Mouse (Mus musculus) CH12.LX (cell line): ENCODE results near the gene Lrrc73. TPM values are rescaled to one million over a fixed set of nuclear protein-coding genes. Genes with fewer than 3 reads are reported as not detected.
A peak's percentile ranks its signal among the peaks of the same experiment; 100 is the strongest.

Experiments
- DNase-seq: peaks from one replicate; pipeline ENCODE4 v3.0.0-alpha.2; 2013; ENCODE audit errors: extremely low read depth
- H3K27ac ChIP-seq: 2 replicates; pipeline ENCODE4 v1.5.1; 2012; ENCODE audit warnings: low read depth, mild to moderate bottlenecking, control low read depth, moderate library complexity; ENCODE audit not compliant: insufficient read depth
- H3K27me3 ChIP-seq: replicated peaks from 2 replicates; pipeline ENCODE3; 2012; ENCODE audit warnings: inconsistent platforms
- H3K36me3 ChIP-seq, 2 experiments: replicated peaks in 1 of 2; 2 replicates each; pipeline versions ENCODE3 to v1.6.1; 2012; ENCODE audit warnings: inconsistent platforms in 1 of 2, low read length in 1 of 2, mild to moderate bottlenecking in 1 of 2, mixed read lengths in 1 of 2, moderate library complexity in 1 of 2; ENCODE audit not compliant: control insufficient read depth in 1 of 2, insufficient read depth in 1 of 2
- H3K4me1 ChIP-seq, 2 experiments: 2 replicates each; pipeline ENCODE4 v1.6.1; 2012; ENCODE audit warnings: inconsistent platforms in 1 of 2, moderate library complexity in 1 of 2; ENCODE audit not compliant: insufficient read depth in 2 of 2, control insufficient read depth in 1 of 2
- H3K4me2 ChIP-seq: 2 replicates; pipeline ENCODE4 v1.6.1; 2012; ENCODE audit warnings: low read depth, mild to moderate bottlenecking, control low read depth; ENCODE audit not compliant: poor library complexity, insufficient read depth, severe bottlenecking
- H3K4me3 ChIP-seq, 3 experiments: fragments of 150-350 bp in 1 of 3; sonication (generic) in 1 of 3; replicated peaks in 1 of 3; 2 replicates each; pipeline versions ENCODE3 to v1.5.1; 2011 to 2012; ENCODE audit warnings: low read depth in 2 of 3, low read length in 2 of 3, mild to moderate bottlenecking in 2 of 3, moderate library complexity in 2 of 3, control low read depth in 1 of 3, improper control_type of control experiment in 1 of 3, inconsistent platforms in 1 of 3, mixed read lengths in 1 of 3; ENCODE audit not compliant: poor library complexity in 1 of 3
- H3K79me2 ChIP-seq: replicated peaks from 2 replicates; pipeline ENCODE4 v1.6.1; 2012; ENCODE audit warnings: mild to moderate bottlenecking, moderate library complexity; ENCODE audit not compliant: control insufficient read depth, poor library complexity, insufficient read depth, severe bottlenecking; ENCODE audit errors: extremely low read depth
- H3K9ac ChIP-seq: 2 replicates; pipeline ENCODE4 v1.6.1; 2012; ENCODE audit warnings: low read depth, mild to moderate bottlenecking, control low read depth, moderate library complexity; ENCODE audit not compliant: insufficient read depth
- H3K9me3 ChIP-seq: replicated peaks from 2 replicates; pipeline ENCODE3; 2012; ENCODE audit warnings: low read length, inconsistent platforms, mixed read lengths
- BHLHE40 ChIP-seq: IDR thresholded peaks from 2 replicates; pipeline ENCODE4 v1.6.1; 2011; ENCODE audit warnings: mild to moderate bottlenecking, low read depth, low read length, improper control_type of control experiment
- CHD1 ChIP-seq: IDR thresholded peaks from 2 replicates; pipeline ENCODE4 v1.6.1; 2012; ENCODE audit warnings: low read depth, low read length, improper control_type of control experiment, inconsistent platforms
- CTCF ChIP-seq, 2 experiments: IDR thresholded peaks in 1 of 2; conservative IDR thresholded peaks in 1 of 2; 2 replicates each; pipeline ENCODE4 v1.5.1; 2011 to 2012; ENCODE audit warnings: low read depth in 2 of 2, low read length in 2 of 2, improper control_type of control experiment in 1 of 2, inconsistent platforms in 1 of 2, mild to moderate bottlenecking in 1 of 2, moderate library complexity in 1 of 2
- GABPA ChIP-seq: IDR thresholded peaks from 2 replicates; pipeline ENCODE4 v1.6.1; 2012; ENCODE audit warnings: low read depth, low read length, improper control_type of control experiment, inconsistent platforms; ENCODE audit not compliant: insufficient replicate concordance
- KAT2A ChIP-seq: IDR thresholded peaks from 2 replicates; pipeline ENCODE4 v1.6.1; 2012; ENCODE audit warnings: low read length, improper control_type of control experiment, inconsistent platforms; ENCODE audit not compliant: insufficient replicate concordance
- MAX ChIP-seq: IDR thresholded peaks from 2 replicates; pipeline ENCODE4 v1.6.1; 2011; ENCODE audit warnings: low read length, improper control_type of control experiment
- MYC ChIP-seq: IDR thresholded peaks from 2 replicates; pipeline ENCODE4 v1.6.1; 2011; ENCODE audit warnings: low read depth, mild to moderate bottlenecking, improper control_type of control experiment, low read length
- NELFE ChIP-seq: IDR thresholded peaks from 2 replicates; pipeline ENCODE4 v1.6.1; 2011; ENCODE audit warnings: low read depth, low read length, improper control_type of control experiment
- NRF1 ChIP-seq: IDR thresholded peaks from 2 replicates; pipeline ENCODE4 v1.6.1; 2014; ENCODE audit warnings: low read depth, mild to moderate bottlenecking, inconsistent platforms, low read length, improper control_type of control experiment, moderate library complexity
- PAX5 ChIP-seq: IDR thresholded peaks from 2 replicates; pipeline ENCODE4 v1.6.1; 2012; ENCODE audit warnings: low read length, inconsistent platforms, mixed read lengths
- POLR2AphosphoS2 ChIP-seq: IDR thresholded peaks from 2 replicates; pipeline ENCODE4 v1.6.1; 2011; ENCODE audit warnings: low read depth, low read length, improper control_type of control experiment
- RAD21 ChIP-seq: IDR thresholded peaks from 2 replicates; pipeline ENCODE4 v1.6.1; 2011; ENCODE audit warnings: low read depth, mild to moderate bottlenecking, low read length, improper control_type of control experiment, moderate library complexity
- SMC3 ChIP-seq: IDR thresholded peaks from 2 replicates; pipeline ENCODE4 v1.6.1; 2011; ENCODE audit warnings: low read depth, low read length, improper control_type of control experiment
- TBP ChIP-seq: conservative IDR thresholded peaks from 2 replicates; pipeline ENCODE4 v1.6.1; 2011; ENCODE audit warnings: low read depth, low read length, improper control_type of control experiment
- TCF12 ChIP-seq: IDR thresholded peaks from 2 replicates; pipeline ENCODE4 v1.6.1; 2014; ENCODE audit warnings: low read depth, mild to moderate bottlenecking, inconsistent platforms, low read length, improper control_type of control experiment
- USF1 ChIP-seq: IDR thresholded peaks from 2 replicates; pipeline ENCODE4 v1.6.1; 2014; ENCODE audit warnings: low read depth, mild to moderate bottlenecking, inconsistent platforms, low read length, improper control_type of control experiment
- USF2 ChIP-seq: conservative IDR thresholded peaks from 2 replicates; pipeline ENCODE4 v1.6.1; 2011; ENCODE audit warnings: low read depth, low read length, improper control_type of control experiment
- dilution Hi-C: fragments of 300-500 bp; cut with MboI; formaldehyde crosslinking; loops from 2 replicates; pipeline ENCODE4 v1.14.3; 2020; ENCODE audit warnings: low sequenced_read_pairs; ENCODE audit not compliant: extremely low pct_unique_long_range_greater_than_20kb, extremely low pct_ligation_motif_present
- in situ Hi-C: fragments of 300-500 bp; cut with MboI; formaldehyde crosslinking; loops from 3 replicates; pipeline ENCODE4 v1.14.3; 2019; ENCODE audit warnings: low sequenced_read_pairs, low pct_ligation_motif_present, low pct_unique_long_range_greater_than_20kb, mixed read lengths
- polyA plus RNA-seq: library from polyadenylated mRNA; unstranded; fragments of >175 nt; gene quantifications from 2 replicates; pipeline ENCODE4 v1.2.1, GENCODE M21; 2012; ENCODE audit warnings: low read depth; ENCODE audit not compliant: insufficient read length
- total RNA-seq, 2 experiments: library from RNA; depleted of rRNA; stranded (reverse); fragments of 300-350 nt in 1 of 2; fragments of >200 nt in 1 of 2; gene quantifications; 2 replicates each; pipeline ENCODE4 v1.2.3; 2012 to 2014

The Lrrc73 gene
- total and polyA plus RNA-seq, 3 experiments: 1.8 to 4.0 (median 3.6) TPM

- peak overlapping the region in 1 of 3 experiments; percentile 47 for H3K4me3 ChIP-seq
- no peak overlapping the region for H3K9ac ChIP-seq
- H3K27me3 ChIP-seq: peaks cover 47% of the 10 kb centered on the region
- peaks cover 1% of the 10 kb centered on the region for H3K9me3 ChIP-seq
- no peak for TF ChIP-seq MAX
- TF ChIP-seq NELFE: 0 out of 2 replicates have a peak, but pooled peaks have one; percentile 13
- no peak for TF ChIP-seq CHD1
- TF ChIP-seq CTCF (conservative IDR thresholded peaks at IDR 0.05 in 1 of 2, IDR thresholded peaks at IDR 0.05 in 1 of 2; ENCODE audit: low read depth in 2 of 2, low read length in 2 of 2): peak; percentile 49 to 76; a peak in 3 of 4 replicates
- TF ChIP-seq RAD21: peak; percentile 53
- TF ChIP-seq SMC3: peak; percentile 81
- TF ChIP-seq, all 38 proteins: peak for 4
- H3K4me2 ChIP-seq: peak overlapping the region; percentile 86
- no peak overlapping the region for H3K27ac ChIP-seq
- peaks cover 10 to 16% of the 10 kb centered on the region in 2 experiments for H3K4me1 ChIP-seq
- H3K79me2 ChIP-seq: no peaks in the 10 kb centered on the region
- dilution Hi-C loops (no loop called here), in situ Hi-C loops (no loop called here)
- peaks cover 0 to 9% of the 10 kb centered on the region in 2 experiments for H3K36me3 ChIP-seq
- peak; percentile 45 for DNase-seq
These were observed 45.0 kb downstream of the Lrrc73 start for GRCm38 (mm10) chr17:46298220-46298913.

- no peak overlapping the region for H3K27ac ChIP-seq
- no peak for TF ChIP-seq CTCF (conservative IDR thresholded peaks at IDR 0.05 in 1 of 2, IDR thresholded peaks at IDR 0.05 in 1 of 2; ENCODE audit: low read depth in 2 of 2, low read length in 2 of 2)
- no peak for TF ChIP-seq USF1
- TF ChIP-seq KAT2A: no peak
- no peak for TF ChIP-seq NRF1
- no peak for TF ChIP-seq TBP
- no peak for TF ChIP-seq BHLHE40
- no peak for TF ChIP-seq RAD21
- no peak for TF ChIP-seq PAX5
- TF ChIP-seq USF2: no peak
- no peak for TF ChIP-seq POLR2AphosphoS2
- no peak for TF ChIP-seq GABPA
- no peak for TF ChIP-seq TCF12
- TF ChIP-seq MYC: no peak
- no peak for TF ChIP-seq NELFE
- in situ Hi-C loops (no loop called here), dilution Hi-C loops (no loop called here)
- peaks cover 10 to 20% of the 10 kb centered on the region in 2 experiments for H3K4me1 ChIP-seq
- DNase-seq: no peak
- peaks cover 1% of the 10 kb centered on the region for H3K9me3 ChIP-seq
- no peak overlapping the region for H3K4me2 ChIP-seq
- peaks cover 19% of the 10 kb centered on the region for H3K27me3 ChIP-seq
- peaks cover 3 to 44% of the 10 kb centered on the region in 2 experiments for H3K36me3 ChIP-seq
- no peaks in the 10 kb centered on the region for H3K79me2 ChIP-seq
- H3K4me3 ChIP-seq: no peak overlapping the region
- H3K9ac ChIP-seq: no peak overlapping the region
These were observed 48.6 kb downstream of the Lrrc73 start for GRCm38 (mm10) chr17:46301892-46302291.
